Mouse (Mus musculus): ENCODE data around the gene Ttc22.

DNA sequence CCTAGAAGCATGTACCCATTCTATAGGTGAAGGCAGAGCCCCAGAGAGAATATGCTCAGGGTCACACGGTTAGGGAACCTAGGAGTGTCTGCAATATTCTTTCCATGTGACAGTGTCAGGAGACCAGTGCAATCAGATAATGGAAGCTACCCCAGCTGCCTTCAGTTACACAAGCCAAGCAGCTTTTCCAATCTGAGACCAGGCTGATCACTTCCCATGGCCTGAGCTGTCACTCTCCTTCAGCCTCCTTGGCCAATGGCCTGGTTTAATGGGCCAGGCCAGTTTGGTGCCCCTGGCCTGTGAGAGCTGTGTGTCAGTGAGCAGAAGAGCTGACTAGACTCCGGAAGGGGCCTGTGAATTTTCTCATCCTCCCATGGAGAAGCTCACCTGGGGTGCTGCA is 43.0 kb downstream of the Ttc22 start:
- TF ChIP-seq CTCF (IDR thresholded peaks at IDR 0.05; ENCODE audit: low read depth, low read length): no peak
- TF ChIP-seq POLR2A (IDR thresholded peaks at IDR 0.05; ENCODE audit: borderline replicate concordance, low read depth, low read length): no peak

All from bone marrow macrophage, adult 2 months (primary cell).